Mouse (Mus musculus) neural tube, embryonic 12.5 days (tissue): ENCODE data around the gene Vav3. TPM values are rescaled to one million over a fixed set of nuclear protein-coding genes. Genes with fewer than 3 reads are reported as not detected.

Experiments used
- ATAC-seq: fragments of 200-750 bp; cut with Nextera tagmentation; 2 replicates; pipeline ENCODE4 v1.8.0; 2017; ENCODE audit warnings: low read depth, mild to moderate bottlenecking, moderate TSS enrichment, moderate library complexity; ENCODE audit not compliant: low FRiP score
- H3K27ac ChIP-seq: fragments of 300-500 bp; sonication (generic); 2 replicates; pipeline ENCODE4 v1.5.1; 2016
- H3K27me3 ChIP-seq: fragments of 300-500 bp; sonication (generic); replicated peaks from 2 replicates; pipeline ENCODE4 v1.6.1; 2016; ENCODE audit warnings: mild to moderate bottlenecking
- H3K36me3 ChIP-seq: fragments of 300-500 bp; sonication (generic); 2 replicates; pipeline ENCODE4 v1.6.1; 2016; ENCODE audit warnings: mild to moderate bottlenecking
- H3K4me1 ChIP-seq: fragments of 300-500 bp; sonication (generic); 2 replicates; pipeline ENCODE4 v1.6.1; 2016
- H3K4me2 ChIP-seq: fragments of 300-500 bp; sonication (generic); replicated peaks from 2 replicates; pipeline ENCODE4 v1.6.1; 2016; ENCODE audit warnings: mild to moderate bottlenecking
- H3K4me3 ChIP-seq: fragments of 300-500 bp; sonication (generic); 2 replicates; pipeline ENCODE4 v1.5.1; 2016
- H3K9ac ChIP-seq: fragments of 300-500 bp; sonication (generic); 2 replicates; pipeline ENCODE4 v1.6.1; 2016; ENCODE audit warnings: mild to moderate bottlenecking
- H3K9me3 ChIP-seq: fragments of 300-500 bp; sonication (generic); 2 replicates; pipeline ENCODE4 v1.6.1; 2016; ENCODE audit warnings: mild to moderate bottlenecking
- WGBS: fragments of 180-500 bp; shearing (Covaris S2); methylation state at CpG from one replicate; pipeline ENCODE4 v1.1.7; 2016; 5-methylcytosine and 5-hydroxymethylcytosine counted together
- polyA plus RNA-seq: library from polyadenylated mRNA; unstranded; fragments of >200 nt; fragmentation: Nextera tagmentation; extraction: Ambion mirVana; gene quantifications from 2 replicates; pipeline ENCODE4 v1.2.1, GENCODE M21; 2016

The Vav3 gene
- polyA plus RNA-seq, 1 experiment from 2014 or later = 23.6 TPM

DNA sequence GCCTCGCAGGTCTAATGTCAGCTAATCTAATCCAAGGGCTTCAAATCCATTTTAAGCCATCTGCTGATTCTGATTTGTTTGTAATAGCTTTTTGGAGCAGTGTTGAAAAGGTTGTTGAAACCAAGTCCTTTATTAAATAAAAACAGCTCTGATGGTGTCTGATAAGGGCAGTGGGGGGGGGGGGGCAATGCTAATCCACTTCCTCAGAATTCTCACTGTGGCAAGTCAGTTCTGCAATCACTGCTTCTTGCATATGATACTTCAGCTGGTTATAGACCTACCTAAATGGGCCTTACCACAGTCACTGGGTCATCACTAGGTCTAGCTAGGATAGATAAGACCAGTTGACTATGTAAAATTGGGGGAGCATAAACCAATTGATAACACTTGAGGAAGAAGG lies 115.9 kb downstream of the Vav3 start:
- ATAC-seq = no peak
- H3K4me1 ChIP-seq = no peaks in the 10 kb centered on the region
- no peak overlapping the region for H3K27ac ChIP-seq
- no peak overlapping the region for H3K4me2 ChIP-seq
- no peak overlapping the region for H3K9ac ChIP-seq
- no peaks in the 10 kb centered on the region for H3K27me3 ChIP-seq
- no peaks in the 10 kb centered on the region for H3K36me3 ChIP-seq
- H3K4me3 ChIP-seq = no peak overlapping the region
- WGBS = 92% methylated on average over 1 of the region's 1 CpGs
- no peaks in the 10 kb centered on the region for H3K9me3 ChIP-seq

DNA sequence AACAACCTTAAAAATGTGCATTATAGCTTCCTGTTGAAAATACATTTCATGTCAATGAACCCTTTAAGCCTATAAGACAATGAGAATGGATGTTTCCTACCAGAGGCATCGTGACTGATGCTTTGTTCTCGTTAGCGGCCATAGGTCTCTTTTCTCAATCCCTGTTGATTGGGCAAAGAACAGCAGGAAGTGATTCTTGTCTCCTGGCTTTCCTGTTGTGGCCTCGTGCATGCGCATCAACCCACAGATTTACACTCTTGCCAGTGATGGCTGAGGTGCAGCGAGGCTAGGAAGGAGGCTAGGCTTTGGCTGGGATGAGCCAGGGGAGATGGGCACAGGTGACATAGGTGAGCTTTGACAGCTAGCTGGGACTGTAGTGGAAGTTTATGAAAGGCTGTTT lies 123.2 kb downstream of the Vav3 start:
- H3K4me2 ChIP-seq = no peak overlapping the region
- WGBS = 82% methylated on average over 6 of the region's 6 CpGs

DNA sequence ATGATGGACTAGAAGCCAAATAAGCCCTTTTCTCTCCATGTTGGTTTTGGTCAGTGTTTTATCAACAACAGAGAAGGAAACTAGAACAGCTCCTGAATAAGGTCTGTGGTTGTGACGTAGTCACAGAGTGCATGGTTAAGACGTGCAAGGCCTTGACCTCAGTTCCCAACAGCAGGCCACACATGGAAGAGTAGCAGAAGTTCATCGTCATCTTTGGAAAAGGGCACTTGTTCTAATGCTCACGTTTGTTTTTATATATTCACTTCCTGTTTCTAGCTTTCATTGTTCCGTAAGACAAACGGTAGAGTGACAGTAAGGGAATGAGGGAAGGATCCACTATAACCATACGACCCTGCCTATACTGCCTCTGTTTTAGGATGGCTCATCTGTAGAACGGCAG lies 124.1 kb downstream of the Vav3 start:
- Histone ChIP-seq H3K9me3 (no peaks in the 10 kb centered on the region), H3K27ac (no peak overlapping the region), H3K4me2 (no peak overlapping the region), H3K4me3 (no peak overlapping the region), H3K4me1 (no peaks in the 10 kb centered on the region), H3K9ac (no peak overlapping the region), H3K27me3 (no peaks in the 10 kb centered on the region), H3K36me3 (no peaks in the 10 kb centered on the region)
- no peak for ATAC-seq
- WGBS = 84% methylated on average over 8 of the region's 8 CpGs

More for the DNA sequence above, 123.2 kb downstream of the Vav3 start:
- H3K27me3 ChIP-seq = no peaks in the 10 kb centered on the region
- no peaks in the 10 kb centered on the region for H3K36me3 ChIP-seq
- H3K9ac ChIP-seq = no peak overlapping the region
- H3K4me3 ChIP-seq = no peak overlapping the region
- H3K27ac ChIP-seq = no peak overlapping the region
- no peaks in the 10 kb centered on the region for H3K9me3 ChIP-seq
- no peaks in the 10 kb centered on the region for H3K4me1 ChIP-seq
- no peak for ATAC-seq

DNA sequence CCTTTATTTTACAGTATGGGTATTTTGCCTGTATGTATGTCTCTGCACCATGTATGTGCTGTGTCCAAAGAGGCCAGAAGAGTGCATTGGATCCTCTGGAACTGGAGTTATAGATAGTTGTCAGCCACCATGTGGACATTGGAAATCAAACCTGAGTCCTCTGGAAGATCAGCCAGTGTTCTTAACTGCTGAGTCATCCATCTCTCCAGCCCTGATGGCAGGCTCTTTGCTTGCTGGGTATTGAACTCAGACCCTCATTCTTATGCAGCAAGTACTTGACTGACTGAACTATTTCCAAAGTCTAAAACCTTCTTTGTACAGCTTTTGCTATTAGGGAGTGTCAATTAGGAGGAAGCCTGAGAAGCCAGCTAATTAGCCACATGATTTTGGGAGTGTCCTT lies 126.1 kb downstream of the Vav3 start:
- ATAC-seq = no peak
- Histone ChIP-seq H3K27ac (no peak overlapping the region), H3K36me3 (no peaks in the 10 kb centered on the region), H3K4me2 (no peak overlapping the region), H3K27me3 (no peaks in the 10 kb centered on the region), H3K9ac (no peak overlapping the region), H3K4me3 (no peak overlapping the region), H3K9me3 (no peaks in the 10 kb centered on the region), H3K4me1 (no peaks in the 10 kb centered on the region)

DNA sequence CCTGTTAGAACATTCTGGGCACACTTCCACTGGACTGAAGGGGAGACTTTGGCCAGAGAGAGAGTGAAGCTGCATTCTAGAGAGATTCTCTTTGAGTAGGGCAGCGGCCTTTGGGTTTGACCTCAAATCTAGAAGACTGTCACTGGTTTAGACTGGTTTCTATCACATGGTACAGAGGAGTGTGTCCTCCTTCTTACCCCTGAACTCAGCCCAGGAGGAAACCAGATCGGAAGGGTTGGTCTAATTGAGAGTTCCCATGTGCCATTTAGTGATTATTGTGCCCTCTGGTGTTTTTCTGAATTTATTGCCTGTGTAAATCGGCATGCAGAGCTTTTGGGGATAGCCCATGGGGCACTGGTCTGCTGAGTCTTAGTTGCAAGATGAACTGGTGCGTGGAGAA lies 126.8 kb downstream of the Vav3 start:
- H3K27me3 ChIP-seq = no peaks in the 10 kb centered on the region
- no peak overlapping the region for H3K4me3 ChIP-seq
- no peak overlapping the region for H3K4me2 ChIP-seq
- H3K36me3 ChIP-seq = no peaks in the 10 kb centered on the region
- H3K27ac ChIP-seq = no peak overlapping the region
- no peaks in the 10 kb centered on the region for H3K4me1 ChIP-seq
- WGBS = 57% methylated on average over 4 of the region's 4 CpGs
- H3K9me3 ChIP-seq = no peaks in the 10 kb centered on the region
- no peak overlapping the region for H3K9ac ChIP-seq
- ATAC-seq = no peak

DNA sequence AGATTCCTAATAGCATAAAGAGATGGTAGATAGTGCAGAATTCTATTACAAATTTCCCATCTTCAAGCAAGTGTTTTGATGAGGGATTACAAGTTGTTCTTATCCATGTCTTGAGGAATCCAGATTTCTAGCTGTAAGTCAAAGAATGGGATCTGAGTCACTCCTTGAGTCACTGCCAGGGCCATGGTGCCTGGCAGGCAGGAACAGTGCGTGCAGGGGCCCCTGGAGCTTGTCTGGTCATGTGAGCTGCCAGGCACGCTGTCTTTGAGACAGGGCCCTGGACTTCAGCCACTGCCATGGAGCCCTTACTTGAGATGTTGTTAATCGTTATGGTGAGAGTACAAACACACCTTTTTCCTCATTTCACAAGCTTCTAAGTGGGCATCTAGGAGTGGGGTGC lies 129.0 kb downstream of the Vav3 start:
- 81% methylated on average over 3 of the region's 3 CpGs for WGBS

DNA sequence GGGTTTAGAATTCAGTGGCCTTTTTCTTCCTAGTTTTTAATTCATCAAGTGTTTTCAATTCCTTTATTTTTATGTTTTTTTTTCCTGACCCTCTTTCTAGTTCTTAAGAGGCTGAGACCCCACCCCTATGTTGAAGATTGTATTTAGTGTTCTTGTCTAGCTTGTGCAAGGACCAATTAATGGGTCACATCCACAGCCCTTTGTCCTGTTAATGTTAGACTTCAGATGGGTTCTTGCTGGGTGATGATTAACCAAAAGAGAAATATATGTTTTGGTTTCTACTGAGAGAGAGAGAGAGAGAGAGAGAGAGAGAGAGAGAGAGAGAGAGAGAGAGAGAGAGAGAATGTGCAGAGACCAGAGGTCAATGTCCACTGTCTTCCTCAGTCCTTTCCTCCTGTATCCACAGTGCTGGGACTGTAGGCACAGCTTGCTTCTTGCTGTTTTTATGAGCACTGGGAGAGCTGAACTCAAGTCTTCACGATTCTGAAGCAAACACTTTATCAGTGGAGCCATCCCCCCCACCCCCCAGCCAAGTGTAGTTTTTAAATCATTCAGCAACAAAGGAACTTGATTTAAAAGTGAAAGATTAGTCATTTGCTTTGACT lies 130.3 kb downstream of the Vav3 start:
- Histone ChIP-seq H3K27ac (no peak overlapping the region), H3K9me3 (no peaks in the 10 kb centered on the region), H3K27me3 (no peaks in the 10 kb centered on the region), H3K36me3 (no peaks in the 10 kb centered on the region), H3K4me1 (no peaks in the 10 kb centered on the region), H3K9ac (no peak overlapping the region), H3K4me2 (no peak overlapping the region), H3K4me3 (no peak overlapping the region)
- WGBS = 62% methylated on average over 1 of the region's 1 CpGs
- no peak for ATAC-seq

More for the DNA sequence above, 129.0 kb downstream of the Vav3 start:
- Histone ChIP-seq H3K4me3 (no peak overlapping the region), H3K27me3 (no peaks in the 10 kb centered on the region), H3K4me1 (no peaks in the 10 kb centered on the region), H3K36me3 (no peaks in the 10 kb centered on the region), H3K4me2 (no peak overlapping the region), H3K9ac (no peak overlapping the region), H3K9me3 (no peaks in the 10 kb centered on the region), H3K27ac (no peak overlapping the region)
- ATAC-seq = no peak

DNA sequence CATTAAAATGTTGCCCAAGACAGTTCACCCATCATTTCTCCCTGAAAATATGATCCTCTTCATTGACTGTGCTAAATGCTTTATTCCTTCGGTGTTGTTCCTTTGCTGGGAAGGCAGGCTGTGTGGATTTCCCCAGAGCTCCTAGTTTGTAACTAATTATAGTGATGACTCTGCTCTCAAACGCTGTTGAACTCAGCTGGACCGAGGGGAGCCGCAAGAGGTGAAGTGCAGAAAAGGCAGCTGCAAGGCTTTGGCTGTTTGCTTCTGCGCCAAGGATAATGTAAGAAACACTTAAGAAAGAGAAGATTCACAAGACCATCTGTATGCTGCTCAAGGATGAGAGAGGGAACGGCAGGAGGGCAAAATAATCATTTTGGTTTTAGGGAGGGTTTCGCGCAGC lies 136.1 kb downstream of the Vav3 start:
- 78% methylated on average over 8 of the region's 8 CpGs for WGBS
- Histone ChIP-seq H3K4me3 (no peak overlapping the region), H3K9me3 (no peaks in the 10 kb centered on the region), H3K27ac (no peak overlapping the region), H3K4me2 (no peak overlapping the region), H3K36me3 (no peaks in the 10 kb centered on the region), H3K9ac (no peak overlapping the region), H3K4me1 (no peaks in the 10 kb centered on the region), H3K27me3 (no peaks in the 10 kb centered on the region)
- no peak for ATAC-seq

DNA sequence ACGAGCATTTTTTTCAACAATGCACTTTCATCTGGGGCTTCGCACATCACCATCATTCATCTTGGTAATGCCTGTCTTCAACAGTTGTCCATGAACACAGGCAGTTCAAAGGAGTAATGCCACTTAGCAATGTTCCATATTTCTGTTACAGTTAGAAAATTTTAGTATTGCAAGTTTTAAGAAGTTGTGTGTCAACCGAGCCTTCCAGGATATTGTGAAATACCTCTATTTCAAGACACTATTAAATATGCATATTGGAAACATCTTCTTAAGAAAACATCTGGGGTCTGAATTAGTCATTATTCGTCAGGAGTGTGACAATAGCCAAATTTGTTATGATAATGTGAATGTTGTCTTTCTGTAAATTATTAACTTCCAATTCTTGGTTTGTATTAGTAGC lies 137.8 kb downstream of the Vav3 start:
- no peak overlapping the region for H3K9ac ChIP-seq
- H3K27me3 ChIP-seq = no peaks in the 10 kb centered on the region
- no peak overlapping the region for H3K4me3 ChIP-seq
- H3K4me2 ChIP-seq = no peak overlapping the region
- no peaks in the 10 kb centered on the region for H3K9me3 ChIP-seq
- no peaks in the 10 kb centered on the region for H3K36me3 ChIP-seq
- no peak overlapping the region for H3K27ac ChIP-seq
- ATAC-seq = no peak
- WGBS = 86% methylated on average over 4 of the region's 4 CpGs
- no peaks in the 10 kb centered on the region for H3K4me1 ChIP-seq

DNA sequence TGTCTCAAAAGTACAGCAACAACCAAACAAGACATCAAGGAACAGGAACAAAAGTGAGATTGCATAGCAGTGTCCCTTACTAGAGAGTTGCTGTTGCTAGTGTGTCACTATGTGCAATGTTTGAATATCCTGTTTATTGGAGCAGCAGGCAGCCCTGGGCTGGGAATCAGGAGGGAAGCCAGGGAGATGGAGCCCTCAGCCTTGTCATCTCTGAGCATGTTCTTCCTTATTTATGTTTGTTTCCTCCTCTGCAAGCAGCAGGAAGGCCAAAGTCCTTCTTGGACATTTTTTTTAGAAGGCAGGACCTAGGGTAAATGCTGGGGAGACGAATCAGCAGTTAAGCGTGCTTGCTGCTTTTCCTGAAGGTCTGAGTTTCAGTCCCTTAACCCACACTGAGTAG lies 140.2 kb downstream of the Vav3 start:
- no peak overlapping the region for H3K27ac ChIP-seq
- no peak overlapping the region for H3K4me3 ChIP-seq
- no peaks in the 10 kb centered on the region for H3K27me3 ChIP-seq
- H3K4me1 ChIP-seq = peaks cover under 1% of the 10 kb centered on the region; the same call in 1 of the 2 replicates
- H3K4me2 ChIP-seq = no peak overlapping the region
- H3K9me3 ChIP-seq = no peaks in the 10 kb centered on the region
- H3K36me3 ChIP-seq = no peaks in the 10 kb centered on the region
- no peak overlapping the region for H3K9ac ChIP-seq
- ATAC-seq = no peak
- 85% methylated on average over 2 of the region's 2 CpGs for WGBS

DNA sequence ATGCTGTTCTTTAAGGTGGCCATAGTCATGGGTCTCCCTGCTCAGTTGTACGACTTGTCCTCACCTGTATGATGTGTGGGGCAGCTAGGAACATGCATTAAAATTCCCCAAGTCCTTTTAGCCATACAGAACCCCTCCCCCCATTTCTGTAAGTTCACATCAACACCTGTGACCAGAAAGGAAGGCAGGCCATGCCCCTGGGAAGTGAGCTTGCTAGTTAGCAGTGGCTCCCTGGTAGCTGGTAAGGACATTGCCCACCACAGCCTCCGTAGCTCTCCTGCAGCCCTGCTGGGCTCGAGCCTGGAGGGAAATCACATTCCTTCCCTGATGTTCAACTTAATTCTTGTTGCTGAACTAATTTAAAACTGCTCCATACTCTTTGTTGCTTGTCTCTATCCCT lies 146.3 kb downstream of the Vav3 start:
- H3K4me3 ChIP-seq = no peak overlapping the region
- H3K27ac ChIP-seq = no peak overlapping the region
- no peaks in the 10 kb centered on the region for H3K36me3 ChIP-seq
- H3K27me3 ChIP-seq = no peaks in the 10 kb centered on the region
- peaks cover 20% of the 10 kb centered on the region for H3K4me1 ChIP-seq
- no peak for ATAC-seq
- H3K4me2 ChIP-seq = no peak overlapping the region
- 65% methylated on average over 3 of the region's 3 CpGs for WGBS
- H3K9ac ChIP-seq = no peak overlapping the region
- H3K9me3 ChIP-seq = no peaks in the 10 kb centered on the region

DNA sequence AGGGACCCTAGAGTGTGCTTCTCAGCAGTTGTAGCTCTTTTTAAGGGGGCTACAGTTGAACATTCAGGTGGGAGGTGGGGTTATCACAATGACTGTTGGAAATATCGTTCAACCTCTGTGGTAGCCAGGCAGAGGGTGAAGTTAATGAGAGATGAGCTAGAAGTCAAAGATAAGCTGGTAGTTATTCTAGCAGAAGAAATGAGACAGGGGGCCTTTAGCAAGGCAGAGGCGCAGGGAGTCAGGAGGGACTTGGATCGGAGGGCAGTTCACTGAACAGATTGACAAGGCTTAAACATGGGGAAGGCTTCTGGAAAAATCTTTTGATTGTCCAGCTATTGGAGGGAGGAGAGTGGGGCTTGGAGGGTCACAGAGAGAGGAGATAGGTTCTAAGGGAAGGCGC lies 147.4 kb downstream of the Vav3 start:
- no peak for ATAC-seq
- Histone ChIP-seq H3K4me3 (no peak overlapping the region), H3K9ac (no peak overlapping the region), H3K4me1 (peaks cover 20% of the 10 kb centered on the region), H3K36me3 (no peaks in the 10 kb centered on the region), H3K27ac (no peak overlapping the region), H3K27me3 (no peaks in the 10 kb centered on the region), H3K9me3 (no peaks in the 10 kb centered on the region), H3K4me2 (no peak overlapping the region)
- 89% methylated on average over 4 of the region's 4 CpGs for WGBS

DNA sequence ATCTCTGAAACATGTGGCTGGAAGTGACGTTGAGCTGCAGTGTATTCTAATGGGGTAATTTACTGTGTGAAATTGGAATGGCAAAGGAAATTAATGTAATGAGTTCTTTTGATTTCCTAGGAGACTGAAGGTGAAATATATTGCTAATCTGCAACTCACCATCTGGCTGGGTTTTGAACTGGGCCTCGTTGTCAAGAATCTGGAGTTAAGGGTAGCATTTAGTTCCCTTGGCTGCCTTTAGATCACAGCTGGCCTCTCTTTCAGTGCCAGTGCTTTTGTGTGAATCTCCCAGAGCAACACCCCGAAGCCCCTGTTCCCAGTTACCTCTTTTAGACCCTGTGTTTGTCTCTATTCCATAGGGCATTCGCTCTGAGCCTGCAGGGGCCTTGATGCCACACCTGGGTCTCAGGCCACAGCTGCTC lies 148.3 kb downstream of the Vav3 start:
- Histone ChIP-seq H3K4me3 (no peak overlapping the region), H3K36me3 (no peaks in the 10 kb centered on the region), H3K27ac (no peak overlapping the region), H3K9me3 (no peaks in the 10 kb centered on the region), H3K27me3 (no peaks in the 10 kb centered on the region), H3K4me1 (peaks cover 20% of the 10 kb centered on the region), H3K4me2 (no peak overlapping the region), H3K9ac (no peak overlapping the region)
- peak; percentile 76 for ATAC-seq
- 16% methylated on average over 4 of the region's 4 CpGs for WGBS
